Mouse (Mus musculus): ENCODE measurements around the gene Pkp4. TPM values are rescaled to one million over a fixed set of nuclear protein-coding genes. Genes with fewer than 3 reads are reported as not detected.

Pkp4 gene
- polyA plus RNA-seq, 1 experiment from 2014 or later, result 32.4 TPM

- Histone ChIP-seq H3K9ac (no peak overlapping the region), H3K36me3 (peaks cover 18% of the 10 kb centered on the region; the same call in 1 of the 2 replicates), H3K27ac (replicated peaks) (no peak overlapping the region), H3K4me1 (peaks cover 17% of the 10 kb centered on the region), H3K9me3 (no peaks in the 10 kb centered on the region), H3K4me2 (no peak overlapping the region), H3K4me3 (no peak overlapping the region), H3K27me3 (replicated peaks) (no peaks in the 10 kb centered on the region)
- ATAC-seq (ENCODE audit: extremely low read depth, insufficient number of reproducible peaks, low FRiP score, low TSS enrichment), result no peak
- WGBS, result 84% methylated on average over 3 of the region's 3 CpGs
Observed at GRCm38 (mm10) chr2:59299831-59300230, 139.2 kb downstream of the Pkp4 start.

GRCm38 (mm10) chr2:59301671-59302070, 141.0 kb downstream of the Pkp4 start:
- H3K36me3 ChIP-seq, result peaks cover 22% of the 10 kb centered on the region
- H3K27ac ChIP-seq (replicated peaks), result no peak overlapping the region
- no peak overlapping the region for H3K4me3 ChIP-seq
- 82% methylated on average over 12 of the region's 12 CpGs for WGBS
- peaks cover 26% of the 10 kb centered on the region for H3K4me1 ChIP-seq
- ATAC-seq (ENCODE audit: extremely low read depth, insufficient number of reproducible peaks, low FRiP score, low TSS enrichment), result no peak
- H3K9ac ChIP-seq, result no peak overlapping the region
- H3K4me2 ChIP-seq, result no peak overlapping the region
- no peaks in the 10 kb centered on the region for H3K27me3 ChIP-seq (replicated peaks)
- no peaks in the 10 kb centered on the region for H3K9me3 ChIP-seq

GRCm38 (mm10) chr2:59302430-59302829, 141.8 kb downstream of the Pkp4 start:
- H3K27ac ChIP-seq (replicated peaks), result no peak overlapping the region
- no peak overlapping the region for H3K9ac ChIP-seq
- H3K9me3 ChIP-seq, result no peaks in the 10 kb centered on the region
- peaks cover 30% of the 10 kb centered on the region for H3K36me3 ChIP-seq
- no peaks in the 10 kb centered on the region for H3K27me3 ChIP-seq (replicated peaks)
- ATAC-seq (ENCODE audit: extremely low read depth, insufficient number of reproducible peaks, low FRiP score, low TSS enrichment), result no peak
- H3K4me3 ChIP-seq, result no peak overlapping the region
- no peak overlapping the region for H3K4me2 ChIP-seq
- H3K4me1 ChIP-seq, result peaks cover 29% of the 10 kb centered on the region
- 52% methylated on average over 6 of the region's 6 CpGs for WGBS

- H3K4me3 ChIP-seq, result no peak overlapping the region
- WGBS, result 84% methylated on average over 12 of the region's 12 CpGs
- ATAC-seq (ENCODE audit: extremely low read depth, insufficient number of reproducible peaks, low FRiP score, low TSS enrichment), result no peak
Observed at GRCm38 (mm10) chr2:59303530-59304063, 142.9 kb downstream of the Pkp4 start.

GRCm38 (mm10) chr2:59307302-59307701, 146.7 kb downstream of the Pkp4 start:
- no peak overlapping the region for H3K27ac ChIP-seq (replicated peaks)
- H3K9ac ChIP-seq, result no peak overlapping the region
- H3K4me3 ChIP-seq, result no peak overlapping the region
- 89% methylated on average over 8 of the region's 8 CpGs for WGBS
- no peaks in the 10 kb centered on the region for H3K27me3 ChIP-seq (replicated peaks)
- H3K9me3 ChIP-seq, result no peaks in the 10 kb centered on the region
- H3K36me3 ChIP-seq, result peaks cover 70% of the 10 kb centered on the region
- H3K4me1 ChIP-seq, result peaks cover 22% of the 10 kb centered on the region
- ATAC-seq (ENCODE audit: extremely low read depth, insufficient number of reproducible peaks, low FRiP score, low TSS enrichment), result no peak
- H3K4me2 ChIP-seq, result no peak overlapping the region

More at GRCm38 (mm10) chr2:59303530-59304063, 142.9 kb downstream of the Pkp4 start:
- H3K27ac ChIP-seq (replicated peaks), result no peak overlapping the region
- H3K9ac ChIP-seq, result no peak overlapping the region
- H3K4me1 ChIP-seq, result peaks cover 29% of the 10 kb centered on the region
- no peaks in the 10 kb centered on the region for H3K27me3 ChIP-seq (replicated peaks)
- H3K9me3 ChIP-seq, result no peaks in the 10 kb centered on the region
- no peak overlapping the region for H3K4me2 ChIP-seq
- H3K36me3 ChIP-seq, result peaks cover 41% of the 10 kb centered on the region

GRCm38 (mm10) chr2:59308055-59308454, 147.4 kb downstream of the Pkp4 start:
- no peak overlapping the region for H3K4me3 ChIP-seq
- ATAC-seq (ENCODE audit: extremely low read depth, insufficient number of reproducible peaks, low FRiP score, low TSS enrichment), result no peak
- H3K4me1 ChIP-seq, result peaks cover 14% of the 10 kb centered on the region
- H3K27ac ChIP-seq (replicated peaks), result no peak overlapping the region
- peaks cover 78% of the 10 kb centered on the region for H3K36me3 ChIP-seq
- no peak overlapping the region for H3K9ac ChIP-seq
- 92% methylated on average over 19 of the region's 19 CpGs for WGBS
- no peaks in the 10 kb centered on the region for H3K27me3 ChIP-seq (replicated peaks)
- H3K4me2 ChIP-seq, result no peak overlapping the region
- no peaks in the 10 kb centered on the region for H3K9me3 ChIP-seq

GRCm38 (mm10) chr2:59313293-59313692, 152.6 kb downstream of the Pkp4 start:
- 80% methylated on average over 6 of the region's 6 CpGs for WGBS
- no peak overlapping the region for H3K4me2 ChIP-seq
- peaks cover 4% of the 10 kb centered on the region for H3K9me3 ChIP-seq
- H3K27me3 ChIP-seq (replicated peaks), result no peaks in the 10 kb centered on the region
- H3K4me3 ChIP-seq, result no peak overlapping the region
- no peak overlapping the region for H3K9ac ChIP-seq
- H3K4me1 ChIP-seq, result peaks cover 17% of the 10 kb centered on the region
- H3K36me3 ChIP-seq, result peaks cover 85% of the 10 kb centered on the region
- no peak for ATAC-seq (ENCODE audit: extremely low read depth, insufficient number of reproducible peaks, low FRiP score, low TSS enrichment)
- H3K27ac ChIP-seq (replicated peaks), result no peak overlapping the region

- ATAC-seq (ENCODE audit: extremely low read depth, insufficient number of reproducible peaks, low FRiP score, low TSS enrichment), result no peak
- WGBS, result 97% methylated on average over 1 of the region's 1 CpGs
- Histone ChIP-seq H3K4me3 (no peak overlapping the region), H3K36me3 (peaks cover 87% of the 10 kb centered on the region), H3K9me3 (peaks cover 26% of the 10 kb centered on the region), H3K27ac (replicated peaks) (no peak overlapping the region), H3K4me2 (no peak overlapping the region), H3K4me1 (peaks cover 17% of the 10 kb centered on the region), H3K9ac (no peak overlapping the region), H3K27me3 (replicated peaks) (no peaks in the 10 kb centered on the region)
Observed at GRCm38 (mm10) chr2:59318631-59319030, 158.0 kb downstream of the Pkp4 start.

- peaks cover 18% of the 10 kb centered on the region for H3K4me1 ChIP-seq
- H3K4me3 ChIP-seq, result no peak overlapping the region
- 78% methylated on average over 5 of the region's 5 CpGs for WGBS
- H3K27ac ChIP-seq (replicated peaks), result no peak overlapping the region
- no peaks in the 10 kb centered on the region for H3K27me3 ChIP-seq (replicated peaks)
- no peaks in the 10 kb centered on the region for H3K9me3 ChIP-seq
- ATAC-seq (ENCODE audit: extremely low read depth, insufficient number of reproducible peaks, low FRiP score, low TSS enrichment), result no peak
- no peak overlapping the region for H3K4me2 ChIP-seq
- no peak overlapping the region for H3K9ac ChIP-seq
- H3K36me3 ChIP-seq, result peaks cover 77% of the 10 kb centered on the region
Observed at GRCm38 (mm10) chr2:59327946-59328345, 167.3 kb downstream of the Pkp4 start.

- no peak overlapping the region for H3K9ac ChIP-seq
- no peak overlapping the region for H3K4me2 ChIP-seq
- no peaks in the 10 kb centered on the region for H3K27me3 ChIP-seq (replicated peaks)
- H3K27ac ChIP-seq (replicated peaks), result no peak overlapping the region
- peaks cover 23% of the 10 kb centered on the region for H3K4me1 ChIP-seq
- H3K9me3 ChIP-seq, result no peaks in the 10 kb centered on the region
- WGBS, result 83% methylated on average over 9 of the region's 9 CpGs
- ATAC-seq (ENCODE audit: extremely low read depth, insufficient number of reproducible peaks, low FRiP score, low TSS enrichment), result no peak
- no peak overlapping the region for H3K4me3 ChIP-seq
- peaks cover 89% of the 10 kb centered on the region for H3K36me3 ChIP-seq
Observed at GRCm38 (mm10) chr2:59331093-59331492, 170.4 kb downstream of the Pkp4 start.

- H3K9me3 ChIP-seq, result no peaks in the 10 kb centered on the region
- no peak overlapping the region for H3K4me3 ChIP-seq
- 84% methylated on average over 4 of the region's 4 CpGs for WGBS
- no peaks in the 10 kb centered on the region for H3K27me3 ChIP-seq (replicated peaks)
- peaks cover 23% of the 10 kb centered on the region for H3K4me1 ChIP-seq
- peaks cover 86% of the 10 kb centered on the region for H3K36me3 ChIP-seq
- H3K27ac ChIP-seq (replicated peaks), result no peak overlapping the region
- no peak for ATAC-seq (ENCODE audit: extremely low read depth, insufficient number of reproducible peaks, low FRiP score, low TSS enrichment)
- no peak overlapping the region for H3K9ac ChIP-seq
- H3K4me2 ChIP-seq, result no peak overlapping the region
Observed at GRCm38 (mm10) chr2:59332523-59332922, 171.9 kb downstream of the Pkp4 start.

GRCm38 (mm10) chr2:59338501-59338900, 177.9 kb downstream of the Pkp4 start:
- no peak overlapping the region for H3K4me3 ChIP-seq
- H3K4me1 ChIP-seq, result peaks cover 5% of the 10 kb centered on the region
- 82% methylated on average over 11 of the region's 11 CpGs for WGBS
- H3K9me3 ChIP-seq, result no peaks in the 10 kb centered on the region
- H3K4me2 ChIP-seq, result no peak overlapping the region
- H3K9ac ChIP-seq, result no peak overlapping the region
- H3K36me3 ChIP-seq, result peaks cover 93% of the 10 kb centered on the region
- no peaks in the 10 kb centered on the region for H3K27me3 ChIP-seq (replicated peaks)
- no peak overlapping the region for H3K27ac ChIP-seq (replicated peaks)
- ATAC-seq (ENCODE audit: extremely low read depth, insufficient number of reproducible peaks, low FRiP score, low TSS enrichment), result no peak
